Mouse (Mus musculus): ENCODE data around the gene Mras. TPM values are rescaled to one million over a fixed set of nuclear protein-coding genes. Genes with fewer than 3 reads are reported as not detected.

Mras gene
- polyA plus RNA-seq, 1 experiment from 2014 or later = 25.4 TPM

Other genes with a start within 250 kb of the Mras start
- gene Faiml, start 200.1 kb downstream of the Mras start, polyA plus RNA-seq (2015; fragmentation: Nextera tagmentation; extraction: Ambion mirVana) = not detected in 2 replicates
- gene Cep70, start 194.0 kb downstream of the Mras start, polyA plus RNA-seq (2015; fragmentation: Nextera tagmentation; extraction: Ambion mirVana) = 26.2 and 29.4 TPM in 2 replicates
- gene Esyt3, start 78.8 kb downstream of the Mras start, polyA plus RNA-seq (2015; fragmentation: Nextera tagmentation; extraction: Ambion mirVana) = 1.7 and 2.5 TPM in 2 replicates
- gene Nme9, start 14.1 kb upstream of the Mras start, polyA plus RNA-seq (2015; fragmentation: Nextera tagmentation; extraction: Ambion mirVana) = 6.2 and 11.2 TPM in 2 replicates
- gene Armc8, start 131.5 kb upstream of the Mras start, polyA plus RNA-seq (2015; fragmentation: Nextera tagmentation; extraction: Ambion mirVana) = 20.5 and 20.6 TPM in 2 replicates
- gene Dbr1, start 138.4 kb upstream of the Mras start, polyA plus RNA-seq (2015; fragmentation: Nextera tagmentation; extraction: Ambion mirVana) = 23.4 and 27.2 TPM in 2 replicates
- not detected in 2 replicates for gene A4gnt, start 175.1 kb upstream of the Mras start, polyA plus RNA-seq (2015; fragmentation: Nextera tagmentation; extraction: Ambion mirVana)
- gene Dzip1l, start 192.1 kb upstream of the Mras start, polyA plus RNA-seq (2015; fragmentation: Nextera tagmentation; extraction: Ambion mirVana) = 26.7 and 29.1 TPM in 2 replicates